Mouse (Mus musculus): Measurements from ENCODE around the gene Grm3.

DNA sequence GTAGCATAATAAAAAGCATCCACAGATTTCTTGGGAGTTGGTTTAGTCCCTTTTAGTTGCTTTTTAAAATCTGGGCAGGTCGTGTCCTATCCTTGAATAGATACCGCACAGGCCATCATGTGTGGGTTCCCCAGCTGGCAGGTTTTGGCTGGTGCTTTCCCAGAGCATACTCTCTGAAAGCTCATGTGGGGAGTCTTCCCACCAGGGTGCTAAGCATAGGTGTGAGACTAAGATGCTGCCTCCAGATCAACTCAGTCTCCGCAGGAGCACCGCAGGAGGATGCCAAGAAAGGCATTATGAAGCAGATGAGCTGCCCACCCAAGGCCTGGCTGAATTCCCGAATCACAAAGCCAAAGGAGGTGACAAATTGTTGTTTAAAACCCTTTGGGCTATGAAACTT is 229.5 kb downstream of the Grm3 start:
- TF ChIP-seq POLR2A (IDR thresholded peaks at IDR 0.05; ENCODE audit: extremely low read depth, insufficient read depth, low read length) (no peak), CTCF (IDR thresholded peaks at IDR 0.05; ENCODE audit: extremely low read depth, insufficient read depth, low read length) (no peak)

Measured in cortical plate, adult 2 months (tissue).